8 mouse cellular contexts compared by ENCODE assay signal in the genomic region with DNA sequence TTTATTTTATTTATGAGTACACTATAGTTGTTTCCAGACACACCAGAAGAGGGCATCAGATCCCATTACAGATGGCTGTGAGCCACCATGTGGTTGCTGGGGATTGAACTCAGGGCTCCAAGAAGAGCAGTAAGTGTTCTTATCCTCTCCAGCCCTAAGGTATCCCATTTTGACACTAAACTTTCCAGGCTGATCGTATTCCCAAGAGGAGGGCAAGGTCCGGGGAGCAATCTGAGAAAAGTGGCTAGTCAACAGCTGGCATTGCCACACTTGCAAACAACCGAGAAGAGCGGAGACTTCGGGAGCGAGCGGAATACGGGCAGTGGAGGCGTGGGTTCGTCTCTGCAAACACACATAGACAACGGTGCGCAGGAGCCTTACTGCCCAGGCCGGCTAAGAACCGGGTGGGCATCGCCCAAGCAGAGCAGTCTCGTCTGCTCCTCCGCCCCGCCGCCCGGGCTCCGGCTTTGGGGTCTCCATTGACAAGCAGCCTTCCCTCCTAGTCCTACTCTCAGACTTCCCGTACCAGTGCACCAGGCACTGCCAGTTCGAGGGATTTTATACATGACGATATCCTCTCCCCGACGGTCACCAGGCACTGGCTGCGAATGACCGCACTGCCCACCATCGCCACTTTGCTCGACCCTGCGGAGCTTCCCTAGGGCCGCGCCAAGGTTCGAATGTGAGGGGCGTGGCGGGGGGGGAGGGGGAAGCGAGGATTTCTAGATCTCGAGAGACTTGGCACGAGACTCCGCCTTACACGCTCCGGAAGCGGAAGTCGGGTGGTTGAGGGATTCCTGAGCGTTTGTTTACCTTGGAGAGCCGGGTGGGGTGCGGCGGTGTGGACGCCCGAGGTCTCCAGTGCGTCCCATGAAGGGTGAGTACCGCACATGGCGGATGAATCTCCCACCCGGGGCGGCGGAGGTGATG. TPM values are rescaled to one million over a fixed set of nuclear protein-coding genes. Genes with fewer than 3 reads are reported as not detected.
DNase-seq lines count a peak whose midpoint lies in the region; ATAC-seq and TF ChIP-seq lines count a peak whose summit lies in the region.

A gene (plus strand): TSS at position 746 of the 930 bp plus-strand sequence.

- peak; percentile 90 to 94 for DNase-seq in heart, postnatal 10 days
- peak; percentile 95 for DNase-seq in large intestine, adult 2 months (ENCODE audit: low read depth, low spot score)
- DNase-seq in lung, adult 18-20 months: peak; percentile 89 to 92
- DNase-seq in testis, postnatal 14 days (ENCODE audit: low spot score): peak; percentile 92

- H3K9ac ChIP-seq in ES-Bruce4 (ENCODE audit: low read depth, poor library complexity, severe bottlenecking): peak within 1 kb of the TSS; percentile 80
- peak within 1 kb of the TSS; percentile 96 for H3K9ac ChIP-seq in forebrain, embryonic 13.5 days
- H3K9ac ChIP-seq in neural tube, embryonic 15.5 days (replicated peaks): peak within 1 kb of the TSS; percentile 87

- no peaks in the 10 kb centered on the region for H3K36me3 ChIP-seq in ES-Bruce4 (ENCODE audit: control insufficient read depth, insufficient read depth, low read length, poor library complexity, severe bottlenecking)
- no peaks in the 10 kb centered on the region for H3K36me3 ChIP-seq in forebrain, embryonic 13.5 days (ENCODE audit: poor library complexity, severe bottlenecking)
- H3K36me3 ChIP-seq in neural tube, embryonic 15.5 days: no peaks in the 10 kb centered on the region

- peak within 1 kb of the TSS; percentile 97 for H3K4me2 ChIP-seq in forebrain, embryonic 13.5 days
- peak within 1 kb of the TSS; percentile 96 for H3K4me2 ChIP-seq in neural tube, embryonic 15.5 days

- under 1% methylated on average over 56 of the region's 56 CpGs for WGBS in forebrain, embryonic 13.5 days
- WGBS in large intestine, adult 2 months: under 1% methylated on average over 56 of the region's 56 CpGs
- WGBS in neural tube, embryonic 15.5 days: 0% methylated on average over 54 of the region's 56 CpGs

- ATAC-seq in cerebellum, adult (ENCODE audit: insufficient number of reproducible peaks, low FRiP score, low TSS enrichment): peak; percentile 91
- peak; percentile 96 for ATAC-seq in forebrain, embryonic 13.5 days
- ATAC-seq in neural tube, embryonic 15.5 days (ENCODE audit: low FRiP score): peak; percentile 97

- H3K27ac ChIP-seq in ES-Bruce4 (ENCODE audit: insufficient read depth, low read length): 0 out of 2 replicates have a peak within 1 kb of the TSS, but pooled peaks have one; percentile 22
- peak within 1 kb of the TSS; percentile 81 for H3K27ac ChIP-seq in forebrain, embryonic 13.5 days
- H3K27ac ChIP-seq in neural tube, embryonic 15.5 days (replicated peaks): peak within 1 kb of the TSS; percentile 89

- peak; percentile 64 for TF ChIP-seq POLR2A in ES-Bruce4 (IDR thresholded peaks at IDR 0.05; ENCODE audit: insufficient read depth, low read length)

- intact Hi-C loops in heart, postnatal 10 days (cut with DNase I): loop anchor here (10.0 kb wide), 1 partner anchor 308 kb away; a partner anchor contains a TSS

- no peaks in the 10 kb centered on the region for H3K27me3 ChIP-seq in ES-Bruce4 (ENCODE audit: control insufficient read depth, insufficient read depth, low read length, poor library complexity, severe bottlenecking)
- no peaks in the 10 kb centered on the region for H3K27me3 ChIP-seq in forebrain, embryonic 13.5 days
- H3K27me3 ChIP-seq in neural tube, embryonic 15.5 days (replicated peaks): no peaks in the 10 kb centered on the region

- peak within 1 kb of the TSS; percentile 97 for H3K4me3 ChIP-seq in ES-Bruce4 (ENCODE audit: low read depth, low read length)
- peak within 1 kb of the TSS; percentile 99 for H3K4me3 ChIP-seq in forebrain, embryonic 13.5 days
- H3K4me3 ChIP-seq in neural tube, embryonic 15.5 days (replicated peaks): peak within 1 kb of the TSS; percentile 92

- no peak for TF ChIP-seq CTCF in ES-Bruce4 (IDR thresholded peaks at IDR 0.05; ENCODE audit: low read depth, low read length)

- peaks cover 2% of the 10 kb centered on the region for H3K4me1 ChIP-seq in ES-Bruce4 (ENCODE audit: control insufficient read depth, insufficient read depth, low read length)
- peaks cover 24% of the 10 kb centered on the region for H3K4me1 ChIP-seq in forebrain, embryonic 13.5 days
- H3K4me1 ChIP-seq in neural tube, embryonic 15.5 days: peaks cover 32% of the 10 kb centered on the region

- H3K9me3 ChIP-seq in ES-Bruce4 (replicated peaks; ENCODE audit: control insufficient read depth, insufficient read depth, low read length, poor library complexity, severe bottlenecking): no peaks in the 10 kb centered on the region
- H3K9me3 ChIP-seq in forebrain, embryonic 13.5 days (replicated peaks): no peaks in the 10 kb centered on the region
- H3K9me3 ChIP-seq in neural tube, embryonic 15.5 days (replicated peaks): no peaks in the 10 kb centered on the region

- TF ChIP-seq EP300 in ES-Bruce4 (IDR thresholded peaks at IDR 0.05; ENCODE audit: insufficient read depth, low read depth, low read length): no peak

RNA-seq across cellular contexts. Expression of the gene that starts here (rescaled TPM):
- 40.6 and 42.8 TPM in 2 replicates for polyA plus RNA-seq in ES-Bruce4 (2011; ENCODE audit: insufficient read depth, insufficient read length, low read depth, missing spikeins)
- 154 and 158 TPM in 2 replicates for polyA plus RNA-seq in forebrain, embryonic 13.5 days (2015; fragmentation: Nextera tagmentation; extraction: Ambion mirVana)
- total RNA-seq in heart, postnatal 10 days (2021): 10 to 100 TPM; 33.1 to 35.1 TPM
- 12.3 and 12.8 TPM in 2 replicates for polyA plus RNA-seq in large intestine, adult 2 months (2012; rRNA removed)
- polyA plus RNA-seq in neural tube, embryonic 15.5 days (2015; fragmentation: Nextera tagmentation; extraction: Ambion mirVana): 132 and 137 TPM in 2 replicates

Comparison
In these comparisons a context has a peak if more than half of its experiments do, and no peak if none do; other contexts are left out.
1. Peak in every context shown above with its lines: DNase-seq, ATAC-seq, H3K4me3 ChIP-seq and H3K27ac ChIP-seq.
2. H3K27ac ChIP-seq: peak in every context shown above with its lines; median percentile 89 in neural tube, embryonic 15.5 days; 81 in forebrain, embryonic 13.5 days; 22 in ES-Bruce4.